Mouse (Mus musculus): ENCODE measurements around the gene Hist1h2ah. TPM values are rescaled to one million over a fixed set of nuclear protein-coding genes. Genes with fewer than 3 reads are reported as not detected.

Gene Hist1h2ah
- total and polyA plus RNA-seq, 3 experiments, result 3.7 to 1,284 TPM; not detected in 1

DNA sequence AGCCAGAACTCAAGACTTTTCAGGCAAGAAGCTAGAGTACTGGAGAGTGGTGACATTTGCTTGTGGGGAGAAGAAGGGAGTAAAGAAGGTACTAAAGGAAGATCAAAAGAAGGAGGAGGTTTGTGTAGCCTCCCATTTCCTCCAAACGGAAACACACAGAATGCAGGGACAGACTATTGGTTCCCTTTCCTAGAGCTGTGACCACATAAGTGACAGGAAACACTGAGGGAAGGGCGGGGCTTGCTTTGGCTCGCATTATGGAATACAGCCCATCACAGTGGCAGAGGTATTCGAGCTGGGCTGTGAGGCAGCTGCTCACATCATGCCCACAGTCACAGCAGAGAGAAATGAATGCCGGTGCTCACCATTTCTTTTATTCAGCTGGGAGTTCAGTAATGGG lies 33.5 kb downstream of the Hist1h2ah start:
- no peaks in the 10 kb centered on the region for H3K9me3 ChIP-seq (replicated peaks; ENCODE audit: insufficient read depth, low read length)
- TF ChIP-seq SIN3A (IDR thresholded peaks at IDR 0.05; ENCODE audit: low read length) (peak; percentile 43), MEF2A (IDR thresholded peaks at IDR 0.05; ENCODE audit: extremely low read depth, insufficient replicate concordance, low read depth, low read length, poor library complexity, severe bottlenecking) (no peak), POLR2A (IDR thresholded peaks at IDR 0.05; ENCODE audit: control insufficient read depth in 1 of 2, insufficient read depth in 1 of 2, low read depth in 1 of 2, low read length in 2 of 2, poor library complexity in 1 of 2) (0 out of 4 replicates have a peak, but pooled peaks of 1 of the 2 experiments have one; percentile 16), RCOR1 (IDR thresholded peaks at IDR 0.05; ENCODE audit: low read depth, low read length) (no peak), HCFC1 (IDR thresholded peaks at IDR 0.05; ENCODE audit: low read depth, low read length) (0 out of 2 replicates have a peak, but pooled peaks have one; percentile 23)
- peak; percentile 80 for DNase-seq (ENCODE audit: low read depth, low spot score)
- peaks cover 0 to 12% of the 10 kb centered on the region in 2 experiments; a peak in 2 of 4 replicates for H3K36me3 ChIP-seq (ENCODE audit: control insufficient read depth in 1 of 2, insufficient read depth in 2 of 2, low read length in 2 of 2)
- peaks cover 0 to 21% of the 10 kb centered on the region in 2 experiments; a peak in 2 of 4 replicates for H3K4me1 ChIP-seq (ENCODE audit: control insufficient read depth in 1 of 2, insufficient read depth in 2 of 2, low read length in 2 of 2)
- peak overlapping the region; percentile 32 for H3K9ac ChIP-seq (ENCODE audit: control insufficient read depth, low read depth, low read length, poor library complexity, severe bottlenecking)
- peaks cover 2 to 6% of the 10 kb centered on the region in 2 experiments; a peak in 3 of 4 replicates for H3K27me3 ChIP-seq (ENCODE audit: control insufficient read depth in 1 of 2, insufficient read depth in 2 of 2, low read length in 2 of 2)
- peak overlapping the region; percentile 33; the same call in 1 of the 2 replicates for H3K27ac ChIP-seq (ENCODE audit: control insufficient read depth, low read depth, low read length)
- no peaks in the 10 kb centered on the region for H3K79me2 ChIP-seq (ENCODE audit: control insufficient read depth, insufficient read depth, low read length, poor library complexity)
- peak overlapping the region; percentile 40 to 43 for H3K4me3 ChIP-seq (ENCODE audit: control insufficient read depth in 1 of 2, insufficient read depth in 1 of 2, low read depth in 2 of 2, low read length in 2 of 2)

GRCm38 (mm10) chr13:22001346-22001745 lies 34.0 kb downstream of the Hist1h2ah start:
- Histone ChIP-seq H3K27ac (ENCODE audit: control insufficient read depth, low read depth, low read length) (peak overlapping the region; percentile 33; the same call in 1 of the 2 replicates), H3K4me1 (ENCODE audit: control insufficient read depth in 1 of 2, insufficient read depth in 2 of 2, low read length in 2 of 2) (peaks cover 0 to 21% of the 10 kb centered on the region in 2 experiments; a peak in 2 of 4 replicates), H3K9me3 (replicated peaks; ENCODE audit: insufficient read depth, low read length) (no peaks in the 10 kb centered on the region), H3K9ac (ENCODE audit: control insufficient read depth, low read depth, low read length, poor library complexity, severe bottlenecking) (peak overlapping the region; percentile 32), H3K36me3 (ENCODE audit: control insufficient read depth in 1 of 2, insufficient read depth in 2 of 2, low read length in 2 of 2) (peaks cover 0 to 12% of the 10 kb centered on the region in 2 experiments; a peak in 2 of 4 replicates), H3K4me3 (ENCODE audit: control insufficient read depth in 1 of 2, insufficient read depth in 1 of 2, low read depth in 2 of 2, low read length in 2 of 2) (peak overlapping the region; percentile 40 to 43), H3K27me3 (ENCODE audit: control insufficient read depth in 1 of 2, insufficient read depth in 2 of 2, low read length in 2 of 2) (peaks cover 2 to 6% of the 10 kb centered on the region in 2 experiments; a peak in 3 of 4 replicates), H3K79me2 (ENCODE audit: control insufficient read depth, insufficient read depth, low read length, poor library complexity) (no peaks in the 10 kb centered on the region)
- TF ChIP-seq HCFC1 (IDR thresholded peaks at IDR 0.05; ENCODE audit: low read depth, low read length) (0 out of 2 replicates have a peak, but pooled peaks have one; percentile 28), GATA1 (IDR thresholded peaks at IDR 0.05; ENCODE audit: low read depth, low read length) (no peak)
- DNase-seq (ENCODE audit: low read depth, low spot score), result no peak

GRCm38 (mm10) chr13:21999147-21999546 lies 36.2 kb downstream of the Hist1h2ah start:
- H3K9ac ChIP-seq (ENCODE audit: control insufficient read depth, low read depth, low read length, poor library complexity, severe bottlenecking), result no peak overlapping the region
- H3K9me3 ChIP-seq (replicated peaks; ENCODE audit: insufficient read depth, low read length), result no peaks in the 10 kb centered on the region
- H3K27me3 ChIP-seq (ENCODE audit: control insufficient read depth in 1 of 2, insufficient read depth in 2 of 2, low read length in 2 of 2), result peaks cover 2 to 6% of the 10 kb centered on the region in 2 experiments; a peak in 3 of 4 replicates
- H3K79me2 ChIP-seq (ENCODE audit: control insufficient read depth, insufficient read depth, low read length, poor library complexity), result no peaks in the 10 kb centered on the region
- peaks cover 0 to 27% of the 10 kb centered on the region in 2 experiments; a peak in 2 of 4 replicates for H3K4me1 ChIP-seq (ENCODE audit: control insufficient read depth in 1 of 2, insufficient read depth in 2 of 2, low read length in 2 of 2)
- peaks cover 0 to 16% of the 10 kb centered on the region in 2 experiments; a peak in 2 of 4 replicates for H3K36me3 ChIP-seq (ENCODE audit: control insufficient read depth in 1 of 2, insufficient read depth in 2 of 2, low read length in 2 of 2)
- H3K4me3 ChIP-seq (ENCODE audit: control insufficient read depth in 1 of 2, insufficient read depth in 1 of 2, low read depth in 2 of 2, low read length in 2 of 2), result no peak overlapping the region
- no peak for DNase-seq (ENCODE audit: low read depth, low spot score)
- no peak overlapping the region for H3K27ac ChIP-seq (ENCODE audit: control insufficient read depth, low read depth, low read length)
- TF ChIP-seq USF1 (IDR thresholded peaks at IDR 0.05; ENCODE audit: low read depth, low read length) (no peak), UBTF (IDR thresholded peaks at IDR 0.05; ENCODE audit: borderline replicate concordance, insufficient read depth, low read depth, low read length) (no peak), SMC3 (IDR thresholded peaks at IDR 0.05; ENCODE audit: low read depth, low read length) (no peak), ZMIZ1 (IDR thresholded peaks at IDR 0.05; ENCODE audit: low read depth, low read length) (no peak), POLR2AphosphoS2 (IDR thresholded peaks at IDR 0.05; ENCODE audit: low read length) (no peak), CHD1 (IDR thresholded peaks at IDR 0.05; ENCODE audit: low read depth, low read length) (no peak), ZNF384 (IDR thresholded peaks at IDR 0.05; ENCODE audit: low read depth, low read length) (no peak), RCOR1 (IDR thresholded peaks at IDR 0.05; ENCODE audit: low read depth, low read length) (no peak)
